Mouse (Mus musculus): Measurements from ENCODE around the gene Rbm39. TPM values are rescaled to one million over a fixed set of nuclear protein-coding genes. Genes with fewer than 3 reads are reported as not detected.
A peak's percentile ranks its signal among the peaks of the same experiment; 100 is the strongest.
"Not testable (repeated sequence)": the region's sequence is repeated elsewhere in the genome, so short reads cannot be mapped to it uniquely, and the experiment has no call there.

Rbm39 gene
- 100 to 1,000 TPM; 286 to 287 TPM for total RNA-seq (2021)
- long read RNA-seq, experiment 1, transcript Rbm39-201 (17 exons, 2,711 nt): minor isoform, 80 of 252 reads
- long read RNA-seq, experiment 1, transcript Rbm39-203 (17 exons, 2,810 nt): major isoform, 106 of 252 reads
- long read RNA-seq, experiment 1, partial matches to known transcripts: 15 of 252 reads
- long read RNA-seq, experiment 1, other reads (novel, unspliced or antisense): 47 of 252 reads
- long read RNA-seq, experiment 2, transcript Rbm39-201 (17 exons, 2,711 nt): minor isoform, 66 of 210 reads
- long read RNA-seq, experiment 2, transcript Rbm39-203 (17 exons, 2,810 nt): major isoform, 81 of 210 reads
- long read RNA-seq, experiment 2, partial matches to known transcripts: 11 of 210 reads
- long read RNA-seq, experiment 2, other reads (novel, unspliced or antisense): 44 of 210 reads

- DNase-seq (ENCODE audit: low spot score in 2 of 2): peak; percentile 100
These were observed at the start of gene Rbm39 for GRCm38 (mm10) chr2:156180094-156180821. TSS of gene Rbm39 (minus strand) at chr2:156180238.

- DNase-seq (ENCODE audit: low spot score in 2 of 2): no peak
These were observed 49.1 kb upstream of the Rbm39 start for GRCm38 (mm10) chr2:156229171-156229570.

- no peak for DNase-seq (ENCODE audit: low spot score in 2 of 2)
These were observed 47.7 kb upstream of the Rbm39 start for GRCm38 (mm10) chr2:156227689-156228088.

GRCm38 (mm10) chr2:156224043-156224442 is 44.0 kb upstream of the Rbm39 start:
- DNase-seq (ENCODE audit: low spot score in 2 of 2): no peak

GRCm38 (mm10) chr2:156222100-156222499 is 42.1 kb upstream of the Rbm39 start:
- DNase-seq (ENCODE audit: low spot score in 2 of 2): no peak

- DNase-seq (ENCODE audit: low spot score in 2 of 2): no peak
These were observed 37.7 kb upstream of the Rbm39 start for GRCm38 (mm10) chr2:156217786-156218185.

GRCm38 (mm10) chr2:156203917-156204316 is 23.9 kb upstream of the Rbm39 start:
- no peak for DNase-seq (ENCODE audit: low spot score in 2 of 2)

- peak; percentile 27 to 38 for DNase-seq (ENCODE audit: low spot score in 2 of 2)
These were observed 22.9 kb upstream of the Rbm39 start for GRCm38 (mm10) chr2:156202848-156203437.

- no peak for DNase-seq (ENCODE audit: low spot score in 2 of 2)
These were observed 21.4 kb upstream of the Rbm39 start for GRCm38 (mm10) chr2:156201486-156201885.

GRCm38 (mm10) chr2:156199944-156200343 is 19.9 kb upstream of the Rbm39 start:
- DNase-seq (ENCODE audit: low spot score in 2 of 2): no peak

- no peak for DNase-seq (ENCODE audit: low spot score in 2 of 2)
These were observed 17.3 kb upstream of the Rbm39 start for GRCm38 (mm10) chr2:156197129-156197911.

GRCm38 (mm10) chr2:156196302-156197128 is 16.5 kb upstream of the Rbm39 start, which contains the start of gene Phf20:
TSS of gene Phf20 (plus strand) at chr2:156196466.
- DNase-seq (ENCODE audit: low spot score in 2 of 2): peak; percentile 98

GRCm38 (mm10) chr2:156194571-156194970 is 14.5 kb upstream of the Rbm39 start:
- no peak for DNase-seq (ENCODE audit: low spot score in 2 of 2)

- no peak for DNase-seq (ENCODE audit: low spot score in 2 of 2)
These were observed 13.2 kb upstream of the Rbm39 start for GRCm38 (mm10) chr2:156193066-156193862.

GRCm38 (mm10) chr2:156192068-156192467 is 12.0 kb upstream of the Rbm39 start:
- no peak for DNase-seq (ENCODE audit: low spot score in 2 of 2)

GRCm38 (mm10) chr2:156191540-156191939 is 11.5 kb upstream of the Rbm39 start:
- DNase-seq (ENCODE audit: low spot score in 2 of 2): no peak

- DNase-seq (ENCODE audit: low spot score in 2 of 2): no peak
These were observed 10.2 kb upstream of the Rbm39 start for GRCm38 (mm10) chr2:156190004-156190896.

GRCm38 (mm10) chr2:156189241-156189640 is 9.2 kb upstream of the Rbm39 start:
- not testable (repeated sequence) for DNase-seq (ENCODE audit: low spot score in 2 of 2)
